Mouse (Mus musculus) ES-E14 (cell line): ENCODE results near the gene Dnaaf1.

Source experiments
- HCFC1 ChIP-seq: IDR thresholded peaks from 2 replicates; pipeline ENCODE4 v1.6.1; 2012; ENCODE audit warnings: low read length, inconsistent platforms, borderline replicate concordance; ENCODE audit not compliant: insufficient read depth
- MAFK ChIP-seq: IDR thresholded peaks from 2 replicates; pipeline ENCODE4 v1.6.1; 2014; ENCODE audit warnings: mild to moderate bottlenecking, low read depth, low read length, inconsistent platforms; ENCODE audit not compliant: insufficient read depth
- ZC3H11A ChIP-seq: IDR thresholded peaks from 2 replicates; pipeline ENCODE4 v1.6.1; 2012; ENCODE audit warnings: low read depth, mild to moderate bottlenecking, inconsistent platforms, low read length, borderline replicate concordance
- ZNF384 ChIP-seq: IDR thresholded peaks from 2 replicates; pipeline ENCODE4 v1.6.1; 2012; ENCODE audit warnings: low read depth, low read length, inconsistent platforms

GRCm38 (mm10) chr8:119572411-119572810 is 2.6 kb upstream of the Dnaaf1 start:
- no peak for TF ChIP-seq MAFK
- no peak for TF ChIP-seq ZC3H11A
- no peak for TF ChIP-seq ZNF384
- TF ChIP-seq HCFC1, result no peak
